Mouse (Mus musculus): ENCODE results near the gene Gcnt4.

DNA sequence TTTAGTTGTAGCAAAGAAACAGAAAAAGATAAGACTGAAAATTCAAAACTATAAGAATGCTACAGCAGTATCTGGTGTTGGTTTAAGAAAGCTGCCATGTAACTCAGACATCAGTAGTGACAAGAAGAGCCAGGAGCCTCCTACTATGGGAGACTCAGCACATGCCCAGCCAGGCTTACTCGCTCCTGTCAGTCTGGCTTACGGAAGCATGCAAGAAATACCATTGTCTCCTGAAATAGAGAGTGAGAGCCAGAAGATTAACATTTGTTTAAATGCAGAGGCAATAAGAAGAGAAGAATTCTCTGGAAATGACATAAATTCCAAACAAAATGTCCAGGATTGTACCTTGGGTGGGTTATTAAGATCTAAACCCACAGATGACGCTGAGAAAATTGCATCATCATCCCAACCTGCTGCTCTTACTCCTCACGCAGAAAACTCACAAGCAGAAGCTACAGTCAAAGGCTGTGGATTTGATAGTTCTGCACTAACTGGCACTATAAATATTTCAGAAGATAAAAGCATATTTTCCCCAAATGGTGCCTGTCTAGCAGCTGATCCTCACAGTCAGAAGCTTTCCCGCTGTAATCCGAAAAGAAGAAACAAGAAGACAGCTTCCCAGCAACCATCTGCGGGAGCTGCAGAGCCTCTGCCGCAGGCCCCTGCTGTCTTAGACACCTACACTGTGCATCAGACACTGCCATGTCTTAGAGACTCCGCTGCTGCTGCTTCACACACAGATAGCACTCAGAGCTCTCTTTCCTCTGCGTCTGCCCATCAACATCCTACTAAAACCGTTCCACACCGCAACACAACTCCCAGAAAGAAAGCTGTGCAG, 46.0 kb upstream of the Gcnt4 start:
- TF ChIP-seq CTCF (IDR thresholded peaks at IDR 0.05; ENCODE audit: low read depth, low read length) (no peak), GATA1 (IDR thresholded peaks at IDR 0.05; ENCODE audit: borderline replicate concordance, low read length) (no peak)

Data from G1E (cell line).